Mouse (Mus musculus) brain, embryonic 14.5 days (tissue): Measurements from ENCODE around the gene Plppr3.

Experiments used
- CTCF ChIP-seq: fragments of 200-500 bp; IDR thresholded peaks from 2 replicates; pipeline ENCODE4 v1.5.1; 2012; ENCODE audit warnings: inconsistent platforms, mild to moderate bottlenecking, moderate library complexity, borderline replicate concordance; ENCODE audit not compliant: insufficient read depth, insufficient read length; ENCODE audit errors: extremely low read depth
- POLR2A ChIP-seq: fragments of 200-500 bp; IDR thresholded peaks from 2 replicates; pipeline ENCODE4 v1.6.1; 2012; ENCODE audit warnings: mild to moderate bottlenecking, inconsistent platforms, borderline replicate concordance; ENCODE audit not compliant: poor library complexity, insufficient read depth, insufficient read length, severe bottlenecking; ENCODE audit errors: extremely low read depth

DNA sequence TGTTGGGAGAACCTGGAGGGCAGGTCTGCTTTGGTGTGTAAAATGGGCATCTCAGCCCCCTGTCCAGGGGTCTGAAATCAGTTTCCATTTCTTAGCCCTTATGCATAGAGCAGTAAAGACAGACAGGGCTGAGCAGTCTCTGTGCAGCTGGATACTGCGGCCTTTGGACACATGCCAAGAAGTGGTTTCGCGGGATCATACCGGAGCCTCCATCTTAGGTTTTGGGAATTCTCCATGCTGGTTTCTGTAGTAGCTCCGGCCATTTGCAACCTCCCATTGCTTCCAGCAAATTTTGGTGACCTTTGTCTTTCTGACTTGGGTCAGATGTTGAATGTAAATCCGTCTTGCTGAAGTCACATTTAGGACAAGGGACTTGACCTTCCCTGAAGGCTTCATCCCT is 31.0 kb downstream of the Plppr3 start:
- TF ChIP-seq POLR2A (no peak), CTCF (no peak)
